Mouse (Mus musculus) thymus, postnatal 25 days (tissue): ENCODE data around the gene Aven.
"Not testable (repeated sequence)": the region's sequence is repeated elsewhere in the genome, so short reads cannot be mapped to it uniquely, and the experiment has no call there.

Experiments used
- DNase-seq: peaks from one replicate; pipeline ENCODE4 v3.0.0; 2022

Aven gene

GRCm38 (mm10) chr2:112492856-112493538 is at the start of gene Aven:
TSS of gene Aven (plus strand) at chr2:112492964.
- DNase-seq: peak; percentile 79

GRCm38 (mm10) chr2:112443491-112443890 is 49.3 kb upstream of the Aven start:
- no peak for DNase-seq

DNA sequence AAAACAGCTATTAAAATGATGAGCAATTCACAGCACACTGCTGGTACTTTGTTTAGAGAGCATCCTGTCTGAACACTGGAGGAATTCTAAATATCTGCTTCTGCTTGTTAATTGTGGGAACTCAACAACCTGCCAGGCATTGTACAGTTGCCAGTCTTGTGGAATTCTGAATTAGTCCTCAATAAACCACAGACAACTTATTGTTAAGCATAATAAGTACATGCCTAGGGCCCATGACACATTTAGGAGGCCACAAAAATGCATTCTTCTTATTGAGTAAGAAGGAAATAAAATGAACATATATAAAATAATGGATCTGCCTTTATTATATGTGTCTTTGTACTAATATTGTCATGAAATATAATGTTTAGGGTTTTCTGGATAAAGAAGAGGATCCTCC is 47.3 kb upstream of the Aven start:
- no peak for DNase-seq

- DNase-seq: not testable (repeated sequence)
These were observed 44.7 kb upstream of the Aven start for GRCm38 (mm10) chr2:112448046-112448445.

DNA sequence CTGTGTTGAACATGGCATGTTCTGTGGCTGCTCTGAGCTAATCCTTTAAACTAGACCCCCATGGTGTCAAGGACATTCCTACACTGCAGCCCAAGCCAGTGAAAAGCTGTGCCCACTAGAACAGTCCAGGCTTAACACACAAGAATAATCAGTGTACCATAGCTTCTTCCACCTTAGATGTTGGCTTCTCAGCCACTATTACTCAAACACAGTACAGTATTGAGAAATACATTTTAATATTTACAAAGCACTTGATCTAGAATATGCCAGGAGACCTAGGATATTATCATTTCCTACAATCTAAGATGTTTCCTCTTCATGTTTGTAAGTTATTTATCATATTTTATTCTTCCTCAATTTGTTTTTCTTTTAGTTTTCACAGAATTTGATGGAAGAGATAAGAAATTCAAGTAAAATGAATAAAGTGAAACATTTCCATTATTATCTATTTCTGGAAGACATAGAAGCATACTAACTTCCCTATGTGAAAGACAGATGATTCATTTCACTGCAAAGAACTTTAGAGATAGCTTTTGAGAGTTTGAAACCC is 44.2 kb upstream of the Aven start:
- no peak for DNase-seq

DNA sequence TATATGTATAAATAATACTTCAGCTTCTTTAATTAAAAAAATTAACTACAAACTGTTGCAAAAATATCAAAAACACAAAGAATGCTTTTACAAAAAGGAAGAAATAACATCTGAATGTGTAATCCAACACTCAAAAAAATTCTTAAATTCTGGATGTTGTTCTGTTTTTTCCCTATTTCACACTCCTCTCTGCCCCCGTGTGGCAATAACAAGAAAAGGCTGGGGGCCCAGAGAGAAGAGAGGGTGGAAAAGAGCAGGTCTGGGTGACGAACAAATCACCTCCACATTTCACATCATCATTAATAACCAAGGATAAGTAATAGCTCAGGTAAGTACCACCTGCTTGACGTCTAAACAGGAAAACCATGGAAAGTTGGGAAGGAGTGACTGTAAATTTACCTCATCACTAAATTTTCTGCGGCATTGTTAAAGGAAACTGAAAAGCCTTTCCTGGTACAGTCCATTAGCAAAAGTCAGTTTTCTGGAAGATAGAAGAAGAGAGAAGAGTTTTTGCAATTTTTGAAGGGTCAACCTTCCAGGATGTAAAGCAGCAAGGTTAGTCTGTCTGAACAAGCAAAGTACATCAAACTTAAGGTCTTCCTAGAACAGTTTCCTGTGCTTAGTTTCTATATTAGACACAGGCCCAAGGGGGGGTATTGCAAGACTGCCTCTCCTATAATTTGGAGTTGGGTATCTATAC is 43.0 kb upstream of the Aven start:
- peak; percentile 19 for DNase-seq

DNA sequence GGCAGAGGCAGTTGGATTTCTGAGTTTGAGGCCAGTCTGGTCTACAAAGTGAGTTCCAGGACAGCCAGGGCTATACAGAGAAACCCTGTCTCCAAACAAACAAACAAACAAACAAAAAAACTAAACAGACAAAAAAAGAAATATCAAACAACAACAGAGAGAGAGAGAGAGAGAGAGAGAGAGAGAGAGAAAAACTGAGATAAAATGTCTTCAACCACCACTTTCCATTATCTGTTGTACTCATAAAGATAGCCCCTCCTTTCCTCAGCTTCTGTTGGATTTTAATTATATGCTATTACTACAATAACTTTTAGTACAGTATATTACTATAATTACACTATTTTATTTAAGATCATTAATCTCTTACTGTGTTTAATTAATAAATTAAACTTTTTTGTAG is 40.3 kb upstream of the Aven start:
- DNase-seq: not testable (repeated sequence)

DNA sequence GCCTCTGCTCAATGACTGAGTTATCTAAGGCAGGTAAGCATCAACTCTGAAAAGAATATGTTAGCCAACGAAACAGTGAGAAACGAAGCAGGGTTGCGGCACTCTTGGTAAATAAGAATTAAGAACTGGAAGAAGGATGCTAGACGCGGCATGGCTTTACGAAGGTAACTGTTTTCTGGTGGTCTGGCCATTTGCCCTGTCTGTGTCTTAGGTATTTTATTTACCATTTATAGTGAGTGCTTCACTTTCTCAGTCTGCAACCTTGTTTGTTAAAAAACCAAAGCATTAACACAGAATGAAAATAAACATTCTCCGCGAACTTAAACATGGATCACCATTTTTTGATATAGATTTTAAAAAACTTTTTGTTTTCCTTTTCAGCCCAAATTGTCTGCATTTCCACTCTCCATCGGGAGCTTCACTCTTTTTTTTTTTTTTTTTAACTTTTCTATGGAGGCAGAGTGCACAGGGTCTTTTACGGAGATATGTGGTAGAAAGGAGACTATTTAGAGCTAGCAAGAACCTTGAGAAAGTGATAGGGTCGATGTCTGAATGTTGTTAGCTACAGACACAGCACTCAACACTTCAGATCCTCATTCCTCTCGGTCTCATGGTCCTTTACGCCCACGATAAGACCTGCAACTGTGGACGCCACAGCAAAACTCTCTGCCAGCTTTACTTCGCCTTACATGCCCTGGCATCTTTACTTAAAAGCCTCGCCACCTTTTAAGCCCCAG is 38.5 kb upstream of the Aven start:
- DNase-seq: no peak

- peak; percentile 96 for DNase-seq
These were observed 37.8 kb upstream of the Aven start, which contains the start of gene Emc7 for GRCm38 (mm10) chr2:112454862-112455564. TSS of gene Emc7 (plus strand) at chr2:112454997.

DNA sequence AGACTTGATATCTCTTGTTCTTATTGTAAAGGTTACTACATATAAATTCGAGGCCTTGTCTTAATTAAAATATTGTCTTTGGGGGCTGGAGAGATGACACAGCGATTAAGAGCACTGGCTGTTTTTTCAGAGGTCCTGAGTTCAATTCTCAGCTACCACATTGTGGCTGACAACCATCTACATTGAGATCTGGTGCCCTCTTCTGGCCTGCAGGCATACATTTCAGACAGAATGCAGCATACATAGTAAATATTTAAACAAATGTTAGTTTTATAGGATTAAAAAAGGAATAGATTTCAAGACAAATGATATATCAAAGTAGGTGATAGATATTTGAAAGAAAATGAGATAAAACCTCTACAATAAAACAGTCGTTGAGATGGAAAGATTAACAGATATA is 32.2 kb upstream of the Aven start:
- no peak for DNase-seq

DNA sequence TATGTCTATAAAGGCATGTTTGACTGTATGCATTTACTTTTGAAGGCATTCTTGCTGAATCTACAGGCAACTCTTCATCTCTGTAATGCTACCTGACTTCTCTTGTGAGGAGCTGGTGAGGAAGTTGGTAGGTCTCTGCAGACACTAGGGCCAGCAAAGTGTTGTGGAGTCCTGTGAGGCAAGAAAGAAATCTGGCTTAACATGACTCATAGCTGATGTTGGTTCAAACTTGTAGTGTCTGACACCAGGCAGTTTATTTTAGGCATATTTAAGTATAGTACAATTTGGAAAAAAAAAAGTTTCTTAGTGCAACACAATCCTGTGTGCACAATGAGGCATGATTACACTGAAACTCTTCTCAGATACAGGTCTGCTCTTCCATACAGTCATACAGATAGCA is 23.2 kb upstream of the Aven start:
- DNase-seq: no peak

GRCm38 (mm10) chr2:112470961-112471381 is 21.8 kb upstream of the Aven start:
- no peak for DNase-seq

DNA sequence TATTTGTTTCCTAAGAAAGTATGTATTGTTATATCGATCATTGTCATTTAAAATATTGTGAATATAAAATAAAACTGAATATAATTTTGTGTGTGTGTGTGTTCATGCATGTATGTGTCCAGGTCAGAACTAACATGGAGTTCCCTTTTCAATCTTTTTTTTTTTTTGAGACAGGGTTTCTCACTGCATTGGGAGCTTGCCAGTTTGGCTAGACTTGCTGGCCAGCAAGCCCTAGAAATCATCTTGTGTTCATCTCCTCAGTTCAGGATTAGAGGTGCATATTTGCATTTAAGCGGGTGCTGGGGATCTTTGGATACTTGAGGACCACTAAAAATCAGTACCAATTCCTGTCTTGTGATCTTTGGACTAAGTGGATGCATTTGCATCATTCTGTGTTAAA is 20.7 kb upstream of the Aven start:
- DNase-seq: no peak

- DNase-seq: no peak
These were observed 17.6 kb upstream of the Aven start for GRCm38 (mm10) chr2:112474997-112475724.

- DNase-seq: no peak
These were observed 16.2 kb upstream of the Aven start for GRCm38 (mm10) chr2:112476554-112476953.

DNA sequence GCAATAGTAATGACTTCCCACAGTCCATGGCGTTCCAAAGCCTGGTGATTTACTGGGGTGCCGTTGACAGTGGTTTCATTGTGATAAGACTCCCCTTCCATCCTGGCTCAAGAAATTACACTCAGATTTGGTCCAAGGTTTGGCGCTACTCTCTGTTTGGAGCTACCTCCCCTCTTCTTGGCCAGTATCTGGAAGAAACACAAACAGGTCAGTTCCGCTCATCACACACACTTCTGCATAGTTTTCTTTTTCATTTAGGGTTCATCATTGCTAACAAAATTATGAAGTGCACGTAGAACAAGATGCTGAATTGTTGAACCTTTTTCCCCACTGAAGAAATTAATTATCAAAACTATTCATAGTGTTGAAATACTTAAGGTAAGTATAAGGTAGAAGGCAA is 12.1 kb upstream of the Aven start, which contains the start of gene Chrm5:
TSS of gene Chrm5 (minus strand) at position 101 of the 400 bp plus-strand sequence.
- no peak for DNase-seq

- no peak for DNase-seq
These were observed 11.2 kb upstream of the Aven start for GRCm38 (mm10) chr2:112481564-112481963.

DNA sequence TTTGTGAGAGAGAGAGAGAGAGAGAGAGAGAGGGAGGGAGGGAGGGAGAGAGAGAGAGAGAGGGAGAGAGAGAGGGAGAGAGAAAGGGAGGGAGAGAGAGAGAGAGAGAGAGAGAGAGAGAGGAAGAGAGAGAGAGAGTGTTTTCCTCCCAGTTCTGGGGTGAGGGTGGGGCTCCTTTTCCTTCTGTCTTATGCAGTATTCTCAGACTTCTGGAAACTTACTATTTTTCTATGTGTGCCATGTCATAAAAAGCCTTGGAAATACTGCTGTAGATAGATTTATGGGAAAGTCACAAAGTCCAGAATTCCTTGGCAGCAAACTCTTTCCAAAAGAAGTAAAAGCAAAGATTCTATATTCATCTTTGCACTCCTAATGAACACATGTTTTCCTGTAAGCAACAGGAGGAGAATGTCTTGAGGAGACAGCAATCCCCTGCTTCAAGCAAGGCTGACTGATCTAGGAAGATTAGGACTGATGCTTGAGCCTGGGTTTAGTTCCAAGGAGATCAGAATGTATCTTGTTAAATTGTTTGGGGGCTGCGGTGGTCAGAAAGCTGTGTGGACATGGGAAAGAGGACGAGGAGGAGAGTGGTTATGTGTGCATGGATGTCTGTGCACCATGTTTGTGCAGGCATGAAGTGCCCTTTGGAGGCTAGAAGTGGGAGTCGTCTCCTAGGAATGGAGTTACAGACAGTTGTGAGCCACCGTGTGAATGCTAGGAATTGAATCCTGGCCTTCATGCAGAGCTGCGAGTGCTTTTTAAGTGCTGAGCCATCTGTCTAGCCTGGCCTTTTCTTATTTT is 10.0 kb upstream of the Aven start:
- no peak for DNase-seq

DNA sequence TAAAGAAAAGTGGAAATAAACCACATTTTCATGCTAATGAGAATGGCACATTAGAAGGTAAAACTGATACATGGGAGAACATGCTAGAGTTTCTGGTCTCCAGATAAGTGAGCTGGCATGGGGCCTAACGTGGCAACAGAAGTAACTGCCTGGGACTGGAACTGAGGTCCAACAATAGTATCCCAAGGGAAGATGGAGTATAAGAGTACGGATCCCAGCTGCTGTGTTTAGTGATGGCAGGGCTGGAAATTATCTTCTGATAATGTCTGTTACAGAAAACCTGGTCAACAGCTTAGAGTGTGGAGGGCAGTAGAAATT is 9.5 kb upstream of the Aven start:
- no peak for DNase-seq

DNA sequence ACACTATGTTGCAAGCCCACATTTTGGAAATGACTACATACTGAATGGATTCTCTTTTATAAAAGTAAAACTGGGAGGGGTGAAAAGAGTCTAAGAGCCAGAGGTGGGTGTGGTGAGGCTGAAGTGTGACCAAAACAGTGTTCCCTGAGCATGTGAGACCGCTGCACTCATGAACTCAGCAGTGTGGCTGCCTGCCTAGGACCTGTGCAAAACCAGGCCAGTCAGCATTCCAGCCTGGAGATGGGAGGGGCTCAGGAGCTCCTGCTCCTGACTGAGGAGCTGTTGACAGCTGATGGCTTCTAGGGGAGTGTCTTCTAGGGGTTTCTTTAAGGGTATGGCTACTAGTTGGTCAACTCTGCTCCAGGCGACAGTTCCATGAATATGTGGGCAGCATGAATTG is 7.9 kb upstream of the Aven start:
- no peak for DNase-seq

DNA sequence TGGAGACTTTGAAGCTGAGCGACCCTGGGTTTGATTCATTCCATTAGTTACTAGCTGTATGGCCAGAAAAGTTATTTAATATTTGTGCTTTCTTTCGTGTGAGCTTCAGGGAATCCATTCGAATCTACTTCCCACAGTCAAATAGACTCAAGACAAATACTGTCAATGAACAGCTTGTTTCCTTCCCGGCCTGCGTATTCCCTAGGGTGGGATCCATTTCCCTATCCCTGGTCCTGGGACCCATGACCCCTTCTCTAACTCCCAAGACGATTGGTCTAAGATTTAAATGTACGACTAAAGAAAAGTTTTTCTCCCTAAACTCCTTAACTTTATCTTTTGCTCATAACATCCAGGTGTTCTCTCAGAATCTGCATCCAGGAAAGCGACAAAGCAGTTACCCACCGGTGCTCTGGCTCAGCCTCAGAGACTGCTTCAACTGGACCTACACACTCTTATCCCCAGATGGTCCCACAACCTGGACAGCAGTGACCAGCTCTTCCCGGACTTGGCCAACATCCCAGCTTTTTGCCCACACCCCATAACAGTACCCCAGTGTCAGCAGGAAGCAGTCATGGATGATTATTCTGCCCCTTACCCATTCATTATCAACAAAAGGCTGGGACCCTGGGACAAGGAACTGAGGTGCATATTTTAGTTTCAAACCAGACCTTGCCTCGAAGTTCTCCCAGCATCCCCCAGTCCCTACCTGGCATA is 2.1 kb upstream of the Aven start:
- DNase-seq: no peak
